Mouse (Mus musculus) limb, embryonic 13.5 days (tissue): ENCODE data around the gene Gdpd5. TPM values are rescaled to one million over a fixed set of nuclear protein-coding genes. Genes with fewer than 3 reads are reported as not detected.

Source experiments
- ATAC-seq: fragments of 200-750 bp; cut with Nextera tagmentation; 2 replicates; pipeline ENCODE4 v1.8.0; 2017; ENCODE audit warnings: low read depth, moderate number of reproducible peaks, moderate TSS enrichment; ENCODE audit not compliant: low FRiP score
- H3K27ac ChIP-seq: fragments of 300-500 bp; sonication (generic); 2 replicates; pipeline ENCODE4 v1.5.1; 2015; ENCODE audit warnings: inconsistent platforms, mild to moderate bottlenecking, moderate library complexity
- H3K27me3 ChIP-seq: fragments of 300-500 bp; sonication (generic); 2 replicates; pipeline ENCODE4 v1.6.1; 2015; ENCODE audit warnings: mild to moderate bottlenecking, inconsistent platforms
- H3K36me3 ChIP-seq: fragments of 300-500 bp; sonication (generic); 2 replicates; pipeline ENCODE4 v1.6.1; 2015; ENCODE audit warnings: inconsistent platforms, mild to moderate bottlenecking, moderate library complexity
- H3K4me1 ChIP-seq: fragments of 300-500 bp; sonication (generic); 2 replicates; pipeline ENCODE4 v1.6.1; 2015; ENCODE audit warnings: inconsistent platforms
- H3K4me2 ChIP-seq: fragments of 300-500 bp; sonication (generic); replicated peaks from 2 replicates; pipeline ENCODE4 v1.6.1; 2015; ENCODE audit warnings: inconsistent platforms, mild to moderate bottlenecking, moderate library complexity
- H3K4me3 ChIP-seq: fragments of 300-500 bp; sonication (generic); 2 replicates; pipeline ENCODE4 v1.5.1; 2015; ENCODE audit warnings: moderate library complexity, mild to moderate bottlenecking, inconsistent platforms
- H3K9ac ChIP-seq: fragments of 300-500 bp; sonication (generic); 2 replicates; pipeline ENCODE4 v1.6.1; 2015; ENCODE audit warnings: mild to moderate bottlenecking, inconsistent platforms
- H3K9me3 ChIP-seq: fragments of 300-500 bp; sonication (generic); 2 replicates; pipeline ENCODE4 v1.6.1; 2016; ENCODE audit warnings: inconsistent platforms
- WGBS: fragments of 180-500 bp; shearing (Covaris S2); methylation state at CpG from one replicate; pipeline ENCODE4 v1.1.7; 2015; 5-methylcytosine and 5-hydroxymethylcytosine counted together
- polyA plus RNA-seq: library from polyadenylated mRNA; unstranded; fragments of >200 nt; fragmentation: Nextera tagmentation; extraction: Ambion mirVana; gene quantifications from 2 replicates; pipeline ENCODE4 v1.2.1, GENCODE M21; 2015

Gene Gdpd5
- polyA plus RNA-seq, 1 experiment from 2014 or later: 14.5 TPM

- ATAC-seq: peak; percentile 76
- WGBS: 0% methylated on average over 24 of the region's 24 CpGs
- Histone ChIP-seq H3K36me3 (no peaks in the 10 kb centered on the region), H3K4me3 (peak overlapping the region; percentile 65), H3K9ac (peak overlapping the region; percentile 78), H3K4me2 (peak overlapping the region; percentile 99), H3K27ac (peak overlapping the region; percentile 96), H3K4me1 (peaks cover 41% of the 10 kb centered on the region), H3K27me3 (peaks cover 11% of the 10 kb centered on the region), H3K9me3 (no peaks in the 10 kb centered on the region)
Observed at GRCm38 (mm10) chr7:99380491-99381213, 562 bp upstream of the Gdpd5 start.

DNA sequence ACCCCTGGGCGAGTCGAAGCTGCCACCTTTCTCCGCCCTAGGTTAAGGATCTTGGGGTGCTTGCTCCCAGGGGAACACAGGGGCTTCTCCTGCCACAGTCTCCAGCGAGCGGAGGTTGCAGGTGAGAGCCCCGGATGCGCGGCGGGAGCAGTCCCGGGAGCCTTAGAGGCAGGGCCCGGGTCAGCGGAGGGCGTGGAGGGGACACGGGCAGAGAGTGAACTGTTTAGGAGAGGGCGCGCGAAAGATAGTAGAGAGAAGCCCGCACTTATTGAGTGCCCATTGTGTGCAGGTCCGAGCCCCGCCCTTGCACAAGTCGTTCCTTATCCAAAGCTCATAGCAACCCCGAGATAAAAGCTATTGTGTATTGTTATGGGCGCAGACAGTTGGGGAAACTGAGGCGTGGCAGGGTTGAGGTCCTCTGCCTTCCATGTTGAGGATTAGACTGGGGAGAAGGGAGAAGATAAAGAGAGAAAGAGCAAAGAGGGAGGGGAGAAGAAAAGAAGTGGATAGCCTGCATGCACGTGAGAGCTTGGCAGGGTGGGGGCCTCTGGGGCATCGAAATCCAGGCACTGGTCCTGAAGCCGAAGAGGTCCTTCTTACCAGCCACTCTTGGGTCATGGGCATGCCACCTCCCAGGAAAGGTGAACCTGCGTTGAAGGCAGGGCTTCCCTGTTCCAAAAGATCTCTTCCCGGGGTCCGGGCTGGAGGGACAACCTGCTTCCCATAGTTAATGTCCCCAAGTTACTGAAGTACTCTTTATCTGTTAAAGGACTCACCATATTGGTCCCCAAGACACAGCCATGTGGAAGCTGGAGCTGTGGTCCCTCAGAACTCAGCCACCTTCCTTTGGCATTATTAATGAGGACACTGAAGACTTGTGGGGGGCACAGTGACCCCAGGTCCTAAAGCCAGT lies 1.1 kb downstream of the Gdpd5 start:
- WGBS: 13% methylated on average over 30 of the region's 30 CpGs
- no peak for ATAC-seq
- Histone ChIP-seq H3K27ac (no peak overlapping the region), H3K4me1 (peaks cover 41% of the 10 kb centered on the region), H3K36me3 (0 out of 2 replicates have a peak, but pooled peaks cover 3% of the 10 kb centered on the region), H3K4me3 (peak overlapping the region; percentile 65), H3K9me3 (no peaks in the 10 kb centered on the region), H3K4me2 (peak overlapping the region; percentile 99), H3K27me3 (peaks cover 11% of the 10 kb centered on the region), H3K9ac (peak overlapping the region; percentile 80)

GRCm38 (mm10) chr7:99383246-99383645 lies 2.0 kb downstream of the Gdpd5 start:
- no peaks in the 10 kb centered on the region for H3K9me3 ChIP-seq
- H3K4me1 ChIP-seq: peaks cover 41% of the 10 kb centered on the region
- ATAC-seq: no peak
- 55% methylated on average over 5 of the region's 5 CpGs for WGBS
- H3K4me3 ChIP-seq: peak overlapping the region; percentile 65
- H3K36me3 ChIP-seq: 0 out of 2 replicates have a peak, but pooled peaks cover 6% of the 10 kb centered on the region
- H3K27ac ChIP-seq: peak overlapping the region; percentile 15; the same call in 1 of the 2 replicates
- H3K4me2 ChIP-seq: peak overlapping the region; percentile 99
- H3K9ac ChIP-seq: 0 out of 2 replicates have a peak overlapping the region, but pooled peaks have one; percentile 21
- peaks cover 11% of the 10 kb centered on the region for H3K27me3 ChIP-seq

GRCm38 (mm10) chr7:99384101-99384611 lies 2.9 kb downstream of the Gdpd5 start:
- Histone ChIP-seq H3K27ac (peak overlapping the region; percentile 67), H3K36me3 (0 out of 2 replicates have a peak, but pooled peaks cover 10% of the 10 kb centered on the region), H3K4me2 (peak overlapping the region; percentile 99), H3K4me1 (peaks cover 41% of the 10 kb centered on the region), H3K27me3 (peaks cover 11% of the 10 kb centered on the region), H3K9ac (no peak overlapping the region; the same call in 1 of the 2 replicates), H3K9me3 (no peaks in the 10 kb centered on the region), H3K4me3 (peak overlapping the region; percentile 65; the same call in 1 of the 2 replicates)
- ATAC-seq: no peak
- WGBS: 33% methylated on average over 4 of the region's 4 CpGs

GRCm38 (mm10) chr7:99386030-99386429 lies 4.8 kb downstream of the Gdpd5 start:
- peaks cover 11% of the 10 kb centered on the region for H3K27me3 ChIP-seq

DNA sequence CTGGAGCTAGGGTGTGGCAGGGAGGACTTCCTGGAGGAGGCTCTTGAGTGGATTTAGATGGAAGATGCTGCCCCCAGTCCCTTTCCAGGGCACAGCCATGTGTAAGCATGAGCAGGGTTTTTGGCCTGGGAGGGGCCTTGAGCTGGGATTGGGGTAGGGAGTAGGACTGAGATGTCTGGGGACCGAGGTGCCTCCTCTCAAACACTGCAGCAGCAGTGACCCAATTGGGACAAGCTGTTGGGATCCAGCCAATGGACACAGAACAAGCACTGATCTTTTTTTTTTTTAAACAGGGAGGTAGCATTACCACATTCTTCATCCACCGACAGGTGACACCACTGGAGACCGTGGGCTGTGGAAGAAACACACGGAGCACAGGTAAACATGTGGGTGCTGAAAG lies 5.6 kb downstream of the Gdpd5 start:
- no peak for ATAC-seq
- Histone ChIP-seq H3K27me3 (peaks cover 11% of the 10 kb centered on the region), H3K9ac (no peak overlapping the region), H3K27ac (no peak overlapping the region), H3K4me1 (peaks cover 55% of the 10 kb centered on the region), H3K9me3 (no peaks in the 10 kb centered on the region), H3K4me2 (no peak overlapping the region), H3K4me3 (no peak overlapping the region), H3K36me3 (0 out of 2 replicates have a peak, but pooled peaks cover 10% of the 10 kb centered on the region)
- WGBS: 80% methylated on average over 4 of the region's 4 CpGs

More at GRCm38 (mm10) chr7:99386030-99386429, 4.8 kb downstream of the Gdpd5 start:
- H3K27ac ChIP-seq: no peak overlapping the region
- H3K36me3 ChIP-seq: 0 out of 2 replicates have a peak, but pooled peaks cover 10% of the 10 kb centered on the region
- peaks cover 48% of the 10 kb centered on the region for H3K4me1 ChIP-seq
- 41% methylated on average over 5 of the region's 5 CpGs for WGBS
- peak overlapping the region; percentile 31; the same call in 1 of the 2 replicates for H3K9ac ChIP-seq
- ATAC-seq: no peak
- no peak overlapping the region for H3K4me3 ChIP-seq
- H3K4me2 ChIP-seq: no peak overlapping the region
- H3K9me3 ChIP-seq: no peaks in the 10 kb centered on the region

GRCm38 (mm10) chr7:99387356-99387755 lies 6.1 kb downstream of the Gdpd5 start:
- no peak overlapping the region for H3K27ac ChIP-seq
- H3K4me1 ChIP-seq: peaks cover 55% of the 10 kb centered on the region
- H3K9me3 ChIP-seq: no peaks in the 10 kb centered on the region
- no peak overlapping the region for H3K4me3 ChIP-seq
- 87% methylated on average over 5 of the region's 5 CpGs for WGBS
- H3K9ac ChIP-seq: no peak overlapping the region
- 0 out of 2 replicates have a peak, but pooled peaks cover 10% of the 10 kb centered on the region for H3K36me3 ChIP-seq
- ATAC-seq: no peak
- peaks cover 9% of the 10 kb centered on the region for H3K27me3 ChIP-seq
- H3K4me2 ChIP-seq: no peak overlapping the region

- no peak overlapping the region for H3K4me2 ChIP-seq
- H3K9me3 ChIP-seq: no peaks in the 10 kb centered on the region
- H3K27ac ChIP-seq: no peak overlapping the region; the same call in 1 of the 2 replicates
- H3K9ac ChIP-seq: no peak overlapping the region
- H3K36me3 ChIP-seq: 0 out of 2 replicates have a peak, but pooled peaks cover 10% of the 10 kb centered on the region
- H3K4me1 ChIP-seq: peaks cover 39% of the 10 kb centered on the region
- no peak overlapping the region for H3K4me3 ChIP-seq
- H3K27me3 ChIP-seq: no peaks in the 10 kb centered on the region
- WGBS: 34% methylated on average over 4 of the region's 4 CpGs
- ATAC-seq: no peak
Observed at GRCm38 (mm10) chr7:99390559-99390958, 9.3 kb downstream of the Gdpd5 start.

DNA sequence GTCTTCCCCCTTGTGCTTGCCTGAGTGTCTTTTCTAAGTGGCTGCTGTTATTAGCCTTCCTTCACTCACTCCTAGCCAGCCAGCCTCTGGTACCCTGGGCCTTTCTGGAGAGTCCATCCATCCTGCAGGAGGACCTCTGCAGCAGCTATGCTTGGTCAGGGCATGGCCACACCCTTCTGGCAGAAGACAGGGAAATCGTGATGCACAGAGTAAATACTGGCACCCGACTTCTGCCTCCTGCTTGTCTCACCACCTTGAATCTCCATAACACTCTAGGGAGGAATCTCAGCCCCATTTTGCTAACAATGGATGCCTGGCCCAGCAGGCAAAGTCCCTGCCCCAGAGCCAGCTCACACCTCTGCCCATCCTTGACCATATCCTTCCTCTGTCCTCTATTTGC lies 11.5 kb downstream of the Gdpd5 start:
- H3K4me3 ChIP-seq: no peak overlapping the region
- H3K4me1 ChIP-seq: peaks cover 49% of the 10 kb centered on the region
- 0 out of 2 replicates have a peak, but pooled peaks cover 4% of the 10 kb centered on the region for H3K36me3 ChIP-seq
- no peak overlapping the region for H3K4me2 ChIP-seq
- H3K27me3 ChIP-seq: no peaks in the 10 kb centered on the region
- no peak overlapping the region for H3K27ac ChIP-seq
- no peak for ATAC-seq
- H3K9me3 ChIP-seq: no peaks in the 10 kb centered on the region
- WGBS: 70% methylated on average over 2 of the region's 2 CpGs
- no peak overlapping the region for H3K9ac ChIP-seq

DNA sequence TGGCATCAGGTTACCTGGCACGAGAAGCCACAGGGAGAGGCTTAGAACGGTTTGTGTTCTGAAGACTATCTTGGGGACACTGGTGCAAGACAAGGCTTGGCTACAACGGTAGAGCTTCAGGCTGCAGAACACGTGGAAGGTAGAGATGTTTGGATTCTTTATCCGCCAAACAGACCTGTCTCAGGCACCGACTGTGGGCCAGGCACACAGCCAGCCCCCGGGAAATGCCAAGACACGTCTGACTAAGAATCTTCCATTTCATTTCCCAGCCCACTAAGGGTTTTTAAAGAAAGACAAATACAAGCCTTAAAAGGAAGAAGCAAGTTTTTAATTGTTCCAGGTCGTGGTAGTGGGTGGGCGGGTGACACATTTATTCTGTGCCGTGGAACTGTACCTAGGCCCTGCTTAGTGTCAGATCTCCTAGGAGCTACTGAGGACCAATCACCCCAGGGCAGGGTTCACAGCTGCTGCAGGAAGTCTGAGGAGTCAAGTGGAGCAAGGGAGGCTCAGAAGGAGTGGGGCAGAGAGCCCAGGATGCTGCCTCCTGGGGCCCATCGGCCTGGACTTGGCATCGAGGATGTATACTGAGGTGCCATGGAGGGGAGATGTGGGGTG lies 12.6 kb downstream of the Gdpd5 start:
- 76% methylated on average over 13 of the region's 13 CpGs for WGBS
- no peak overlapping the region for H3K9ac ChIP-seq
- no peak overlapping the region for H3K4me2 ChIP-seq
- ATAC-seq: no peak
- peaks cover 49% of the 10 kb centered on the region for H3K4me1 ChIP-seq
- H3K36me3 ChIP-seq: no peaks in the 10 kb centered on the region
- no peaks in the 10 kb centered on the region for H3K27me3 ChIP-seq
- H3K4me3 ChIP-seq: no peak overlapping the region
- no peak overlapping the region for H3K27ac ChIP-seq
- H3K9me3 ChIP-seq: no peaks in the 10 kb centered on the region

GRCm38 (mm10) chr7:99395385-99395784 lies 14.2 kb downstream of the Gdpd5 start:
- Histone ChIP-seq H3K4me3 (no peak overlapping the region), H3K4me1 (peaks cover 41% of the 10 kb centered on the region), H3K27ac (no peak overlapping the region), H3K9me3 (no peaks in the 10 kb centered on the region), H3K27me3 (no peaks in the 10 kb centered on the region), H3K4me2 (no peak overlapping the region), H3K36me3 (no peaks in the 10 kb centered on the region), H3K9ac (no peak overlapping the region)
- ATAC-seq: no peak
- WGBS: 78% methylated on average over 4 of the region's 4 CpGs
